Mouse (Mus musculus) heart, embryonic 15.5 days (tissue): ENCODE measurements around the gene Plcb4. TPM values are rescaled to one million over a fixed set of nuclear protein-coding genes. Genes with fewer than 3 reads are reported as not detected.

Experiments used
- ATAC-seq: fragments of 200-750 bp; cut with Nextera tagmentation; replicated peaks from 2 replicates; pipeline ENCODE4 v1.8.0; 2017; ENCODE audit warnings: low read depth, moderate TSS enrichment; ENCODE audit not compliant: insufficient number of reproducible peaks, insufficient read depth, low FRiP score
- H3K27ac ChIP-seq: fragments of 300-500 bp; sonication (generic); 2 replicates; pipeline ENCODE4 v1.5.1; 2015; ENCODE audit warnings: mild to moderate bottlenecking, inconsistent platforms
- H3K27me3 ChIP-seq: fragments of 300-500 bp; sonication (generic); 2 replicates; pipeline ENCODE4 v1.6.1; 2015; ENCODE audit warnings: inconsistent platforms
- H3K36me3 ChIP-seq: fragments of 300-500 bp; sonication (generic); 2 replicates; pipeline ENCODE4 v1.6.1; 2015; ENCODE audit warnings: mild to moderate bottlenecking, inconsistent platforms
- H3K4me1 ChIP-seq: fragments of 300-500 bp; sonication (generic); replicated peaks from 2 replicates; pipeline ENCODE4 v1.6.1; 2015; ENCODE audit warnings: inconsistent platforms
- H3K4me2 ChIP-seq: fragments of 300-500 bp; sonication (generic); 2 replicates; pipeline ENCODE4 v1.6.1; 2015; ENCODE audit warnings: inconsistent platforms, mild to moderate bottlenecking, moderate library complexity
- H3K4me3 ChIP-seq: fragments of 300-500 bp; sonication (generic); 2 replicates; pipeline ENCODE4 v1.5.1; 2015; ENCODE audit warnings: mild to moderate bottlenecking, inconsistent platforms
- H3K9ac ChIP-seq: fragments of 300-500 bp; sonication (generic); 2 replicates; pipeline ENCODE4 v1.6.1; 2015; ENCODE audit warnings: mild to moderate bottlenecking, inconsistent platforms
- H3K9me3 ChIP-seq: fragments of 300-500 bp; sonication (generic); replicated peaks from 2 replicates; pipeline ENCODE4 v1.6.1; 2016; ENCODE audit warnings: inconsistent platforms
- WGBS: fragments of 180-500 bp; shearing (Covaris S2); methylation state at CpG from one replicate; pipeline ENCODE4 v1.1.7; 2015; ENCODE audit warnings: mixed read lengths; 5-methylcytosine and 5-hydroxymethylcytosine counted together
- polyA plus RNA-seq: library from polyadenylated mRNA; unstranded; fragments of >200 nt; fragmentation: Nextera tagmentation; extraction: Ambion mirVana; gene quantifications from 2 replicates; pipeline ENCODE4 v1.2.1, GENCODE M21; 2015

The Plcb4 gene
- polyA plus RNA-seq, 1 experiment from 2014 or later = 38.8 TPM

- Histone ChIP-seq H3K27ac (peak overlapping the region; percentile 62), H3K9me3 (no peaks in the 10 kb centered on the region), H3K4me1 (peaks cover 19% of the 10 kb centered on the region), H3K27me3 (no peaks in the 10 kb centered on the region), H3K9ac (no peak overlapping the region), H3K4me3 (no peak overlapping the region), H3K36me3 (no peaks in the 10 kb centered on the region), H3K4me2 (peak overlapping the region; percentile 21; the same call in 1 of the 2 replicates)
- WGBS = 46% methylated on average over 10 of the region's 10 CpGs
- ATAC-seq = no peak
Measured at GRCm38 (mm10) chr2:135742954-135743700, 84.3 kb downstream of the Plcb4 start.

DNA sequence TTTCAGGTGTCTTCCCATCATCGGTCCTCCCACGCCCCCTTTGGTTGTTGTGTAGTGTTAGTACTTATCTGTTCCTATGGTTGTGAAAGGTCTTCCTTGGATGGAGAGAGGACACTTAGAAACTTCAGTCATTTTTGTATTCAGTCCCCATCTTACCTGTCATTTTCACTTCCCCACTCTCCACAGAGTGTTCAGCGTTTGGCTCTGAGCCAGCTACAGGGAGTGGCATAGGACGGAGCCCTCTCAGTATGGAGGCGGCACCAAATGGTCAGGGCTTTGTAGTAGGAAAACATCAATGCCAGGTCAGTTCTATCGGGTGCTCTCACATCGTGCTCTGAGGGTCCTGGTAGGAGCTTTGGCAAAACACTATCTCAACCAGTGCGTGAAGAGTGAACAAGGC is 85.9 kb downstream of the Plcb4 start:
- no peaks in the 10 kb centered on the region for H3K36me3 ChIP-seq
- no peak overlapping the region for H3K9ac ChIP-seq
- H3K27me3 ChIP-seq = no peaks in the 10 kb centered on the region
- 62% methylated on average over 8 of the region's 8 CpGs for WGBS
- no peak for ATAC-seq
- peak overlapping the region; percentile 19; the same call in 1 of the 2 replicates for H3K4me2 ChIP-seq
- no peak overlapping the region for H3K4me3 ChIP-seq
- H3K9me3 ChIP-seq = no peaks in the 10 kb centered on the region
- H3K4me1 ChIP-seq = peaks cover 28% of the 10 kb centered on the region
- H3K27ac ChIP-seq = no peak overlapping the region

DNA sequence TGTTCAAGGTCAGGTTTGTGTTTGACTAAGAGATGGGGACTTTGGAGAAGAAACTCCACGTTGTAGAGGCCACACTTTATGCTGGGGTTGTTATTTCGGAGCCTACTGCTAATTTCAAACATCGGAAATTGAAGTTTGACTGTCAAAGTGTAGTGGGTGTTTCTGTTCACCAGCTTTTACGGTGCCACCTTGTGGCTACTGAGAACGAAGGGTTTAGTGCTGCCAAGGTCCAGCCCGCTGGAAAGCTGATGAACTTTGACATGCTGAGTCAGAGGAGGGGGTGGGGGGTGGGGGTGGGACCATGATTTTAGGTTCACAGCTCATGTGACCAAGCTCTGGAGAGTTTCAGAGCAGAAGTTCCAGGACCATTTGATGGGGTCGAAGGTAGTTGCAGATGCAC is 86.3 kb downstream of the Plcb4 start:
- H3K27me3 ChIP-seq = no peaks in the 10 kb centered on the region
- no peak overlapping the region for H3K9ac ChIP-seq
- ATAC-seq = no peak
- no peak overlapping the region for H3K4me3 ChIP-seq
- H3K9me3 ChIP-seq = no peaks in the 10 kb centered on the region
- H3K27ac ChIP-seq = no peak overlapping the region
- 48% methylated on average over 7 of the region's 7 CpGs for WGBS
- peaks cover 28% of the 10 kb centered on the region for H3K4me1 ChIP-seq
- H3K36me3 ChIP-seq = no peaks in the 10 kb centered on the region
- peak overlapping the region; percentile 19; the same call in 1 of the 2 replicates for H3K4me2 ChIP-seq

GRCm38 (mm10) chr2:135748441-135748840 is 89.6 kb downstream of the Plcb4 start:
- no peak overlapping the region for H3K27ac ChIP-seq
- WGBS = 78% methylated on average over 5 of the region's 5 CpGs
- no peak overlapping the region for H3K4me2 ChIP-seq

DNA sequence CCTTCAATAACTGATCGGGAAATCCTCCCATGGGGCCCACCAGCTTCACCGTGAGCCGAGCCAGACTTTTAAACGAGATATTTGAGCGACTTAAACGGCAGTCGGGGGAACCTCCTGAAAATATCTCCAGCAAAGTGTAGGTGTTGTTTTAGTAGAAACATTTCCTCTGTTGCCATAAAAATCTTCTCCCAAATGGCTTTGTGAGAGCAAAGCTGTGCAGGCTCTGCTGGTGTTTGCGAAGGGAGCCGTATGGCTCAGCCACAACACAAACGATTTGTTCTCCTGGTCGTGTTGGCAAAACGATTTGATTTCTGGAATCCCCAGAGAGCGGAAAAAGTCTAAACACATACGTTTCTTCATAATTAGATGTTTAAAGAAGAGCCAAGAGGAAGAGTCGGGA is 90.8 kb downstream of the Plcb4 start:
- 64% methylated on average over 15 of the region's 15 CpGs for WGBS
- Histone ChIP-seq H3K4me2 (no peak overlapping the region), H3K27ac (no peak overlapping the region)

More at GRCm38 (mm10) chr2:135748441-135748840, 89.6 kb downstream of the Plcb4 start:
- Histone ChIP-seq H3K4me1 (peaks cover 22% of the 10 kb centered on the region), H3K27me3 (no peaks in the 10 kb centered on the region), H3K9ac (no peak overlapping the region), H3K4me3 (no peak overlapping the region), H3K36me3 (no peaks in the 10 kb centered on the region), H3K9me3 (no peaks in the 10 kb centered on the region)
- ATAC-seq = no peak

DNA sequence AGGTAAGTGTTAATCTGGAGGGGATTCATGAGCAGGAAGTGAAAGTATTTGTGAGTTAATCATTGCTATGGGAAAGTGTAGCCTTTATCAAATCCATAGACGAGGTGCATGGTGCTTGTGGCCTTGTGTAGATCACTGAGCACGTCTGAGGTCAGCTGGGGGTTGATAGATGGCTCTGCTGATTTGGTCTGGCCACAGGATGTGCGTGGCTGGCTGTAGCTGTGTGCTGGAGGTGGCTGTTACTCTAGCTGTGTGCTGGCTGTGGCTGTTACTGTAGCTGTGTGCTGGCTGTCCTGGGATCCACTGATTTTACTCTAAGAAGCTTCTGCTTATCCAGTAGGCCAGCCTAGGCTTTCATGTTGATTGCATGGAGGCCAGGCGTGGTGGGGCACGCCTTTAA is 91.9 kb downstream of the Plcb4 start:
- no peak for ATAC-seq
- no peaks in the 10 kb centered on the region for H3K27me3 ChIP-seq
- H3K4me1 ChIP-seq = peaks cover 15% of the 10 kb centered on the region
- H3K9ac ChIP-seq = no peak overlapping the region
- H3K36me3 ChIP-seq = no peaks in the 10 kb centered on the region
- no peak overlapping the region for H3K27ac ChIP-seq
- no peaks in the 10 kb centered on the region for H3K9me3 ChIP-seq
- 61% methylated on average over 5 of the region's 5 CpGs for WGBS
- no peak overlapping the region for H3K4me2 ChIP-seq
- no peak overlapping the region for H3K4me3 ChIP-seq

More for the DNA sequence above, 90.8 kb downstream of the Plcb4 start:
- H3K4me1 ChIP-seq = peaks cover 14% of the 10 kb centered on the region
- ATAC-seq = no peak
- H3K4me3 ChIP-seq = no peak overlapping the region
- no peaks in the 10 kb centered on the region for H3K27me3 ChIP-seq
- no peaks in the 10 kb centered on the region for H3K9me3 ChIP-seq
- H3K36me3 ChIP-seq = no peaks in the 10 kb centered on the region
- no peak overlapping the region for H3K9ac ChIP-seq

- Histone ChIP-seq H3K9me3 (no peaks in the 10 kb centered on the region), H3K36me3 (no peaks in the 10 kb centered on the region), H3K9ac (no peak overlapping the region), H3K4me2 (no peak overlapping the region), H3K27me3 (no peaks in the 10 kb centered on the region), H3K4me3 (no peak overlapping the region), H3K4me1 (peaks cover 14% of the 10 kb centered on the region), H3K27ac (no peak overlapping the region)
- 66% methylated on average over 5 of the region's 5 CpGs for WGBS
- no peak for ATAC-seq
Measured at GRCm38 (mm10) chr2:135755792-135756191, 97.0 kb downstream of the Plcb4 start.

DNA sequence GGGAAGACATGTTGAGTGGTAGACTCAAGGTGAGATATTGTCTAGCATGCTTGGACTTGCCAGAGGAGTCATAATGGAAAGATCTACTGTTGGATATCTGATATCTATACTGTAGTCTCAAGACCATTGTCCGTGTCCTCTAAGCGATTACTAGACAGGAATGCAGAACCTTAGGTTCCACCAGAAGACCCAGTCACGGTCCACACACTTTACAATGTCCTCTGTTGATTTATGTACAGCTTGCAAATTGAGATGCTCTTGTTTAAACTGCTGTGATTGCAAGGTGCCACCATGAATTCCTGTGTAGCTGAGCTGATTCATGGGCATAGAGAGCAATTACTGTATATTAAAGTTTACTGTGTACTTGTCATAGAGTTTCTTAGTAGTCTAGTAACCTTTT is 98.7 kb downstream of the Plcb4 start:
- Histone ChIP-seq H3K4me3 (no peak overlapping the region), H3K9ac (no peak overlapping the region), H3K27ac (no peak overlapping the region), H3K4me2 (no peak overlapping the region), H3K27me3 (no peaks in the 10 kb centered on the region), H3K4me1 (peaks cover 22% of the 10 kb centered on the region), H3K9me3 (no peaks in the 10 kb centered on the region), H3K36me3 (no peaks in the 10 kb centered on the region)
- ATAC-seq = no peak
- 86% methylated on average over 3 of the region's 3 CpGs for WGBS

- Histone ChIP-seq H3K27ac (0 out of 2 replicates have a peak overlapping the region, but pooled peaks have one; percentile 20), H3K4me2 (no peak overlapping the region), H3K9me3 (no peaks in the 10 kb centered on the region), H3K36me3 (no peaks in the 10 kb centered on the region), H3K4me3 (no peak overlapping the region), H3K4me1 (peaks cover 23% of the 10 kb centered on the region), H3K9ac (no peak overlapping the region), H3K27me3 (no peaks in the 10 kb centered on the region)
- no peak for ATAC-seq
- WGBS = 78% methylated on average over 6 of the region's 6 CpGs
Measured at GRCm38 (mm10) chr2:135759499-135760095, 100.8 kb downstream of the Plcb4 start.

GRCm38 (mm10) chr2:135761226-135761802 is 102.5 kb downstream of the Plcb4 start:
- Histone ChIP-seq H3K9ac (no peak overlapping the region), H3K4me2 (no peak overlapping the region), H3K4me3 (no peak overlapping the region), H3K4me1 (peaks cover 27% of the 10 kb centered on the region), H3K27me3 (no peaks in the 10 kb centered on the region), H3K36me3 (no peaks in the 10 kb centered on the region), H3K9me3 (no peaks in the 10 kb centered on the region), H3K27ac (peak overlapping the region; percentile 60)
- ATAC-seq = no peak; the same call in 1 of the 2 replicates
- WGBS = 63% methylated on average over 8 of the region's 8 CpGs

GRCm38 (mm10) chr2:135764706-135765105 is 105.9 kb downstream of the Plcb4 start:
- Histone ChIP-seq H3K4me2 (peak overlapping the region; percentile 38), H3K4me3 (peak overlapping the region; percentile 15; the same call in 1 of the 2 replicates)
- ATAC-seq = no peak

More at GRCm38 (mm10) chr2:135764706-135765105, 105.9 kb downstream of the Plcb4 start:
- no peaks in the 10 kb centered on the region for H3K27me3 ChIP-seq
- H3K4me1 ChIP-seq = peaks cover 43% of the 10 kb centered on the region
- WGBS = 56% methylated on average over 8 of the region's 8 CpGs
- no peaks in the 10 kb centered on the region for H3K9me3 ChIP-seq
- H3K9ac ChIP-seq = no peak overlapping the region
- H3K27ac ChIP-seq = peak overlapping the region; percentile 74
- no peaks in the 10 kb centered on the region for H3K36me3 ChIP-seq
